Mouse (Mus musculus) cerebellum, adult 2 months (tissue): Measurements from ENCODE around the gene Rhox4d. TPM values are rescaled to one million over a fixed set of nuclear protein-coding genes. Genes with fewer than 3 reads are reported as not detected.
"Not testable (repeated sequence)": the region's sequence is repeated elsewhere in the genome, so short reads cannot be mapped to it uniquely, and the experiment has no call there.

Source experiments
- DNase-seq, 2 experiments: peaks; one replicate each; pipeline ENCODE4 v3.0.0; 2021
- H3K27ac ChIP-seq: fragments of 200-500 bp; 2 replicates; pipeline ENCODE4 v1.5.1; 2012; ENCODE audit warnings: low read length, control low read depth, inconsistent platforms; ENCODE audit not compliant: insufficient read depth
- H3K27me3 ChIP-seq: fragments of 200-500 bp; 2 replicates; pipeline ENCODE4 v1.6.1; 2012; ENCODE audit warnings: inconsistent platforms, mild to moderate bottlenecking, low read length, moderate library complexity; ENCODE audit not compliant: control insufficient read depth, insufficient read depth
- H3K4me1 ChIP-seq: fragments of 200-500 bp; 2 replicates; pipeline ENCODE4 v1.6.1; 2011; ENCODE audit warnings: low read length; ENCODE audit not compliant: control insufficient read depth, insufficient read depth
- H3K4me3 ChIP-seq: fragments of 200-500 bp; replicated peaks from 2 replicates; pipeline ENCODE3; 2011; ENCODE audit warnings: mild to moderate bottlenecking, low read depth, low read length, control low read depth; ENCODE audit not compliant: insufficient read depth
- WGBS: fragments of 180-500 bp; shearing (Covaris S2); methylation state at CpG from one replicate; pipeline ENCODE4 v1.1.7; 2018; 5-methylcytosine and 5-hydroxymethylcytosine counted together
- polyA plus RNA-seq: library from polyadenylated mRNA; depleted of rRNA; stranded (reverse); fragments of >200 nt; gene quantifications from 2 replicates; pipeline ENCODE4 v1.2.3, GENCODE M21; 2012; rRNA removed

Gene Rhox4d
- polyA plus RNA-seq, result not detected in 2 replicates

DNA sequence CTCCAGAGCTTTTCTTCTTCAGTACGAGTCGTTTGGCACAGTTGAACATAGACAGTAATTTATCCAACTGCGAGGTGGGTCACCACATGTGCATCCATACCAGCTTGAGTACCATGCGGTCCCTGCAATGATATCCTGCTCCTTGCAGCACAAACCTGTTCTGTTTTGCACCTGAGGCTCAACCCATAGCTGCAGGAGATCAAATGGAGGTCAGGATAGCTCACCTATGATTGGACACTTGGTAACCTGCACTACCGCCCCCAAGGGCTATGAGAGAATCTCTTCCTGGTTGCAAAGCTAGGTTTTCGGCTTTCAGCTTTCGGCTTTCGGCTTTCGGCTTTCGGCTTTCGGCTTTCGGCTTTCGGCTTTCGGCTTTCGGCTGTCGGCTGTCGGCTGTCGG lies at the start of gene Rhox4d:
Gene Rhox4d (plus strand): TSS at position 301 of the 400 bp plus-strand sequence.
- H3K4me1 ChIP-seq, H3K27ac ChIP-seq, H3K27me3 ChIP-seq, H3K4me3 ChIP-seq, DNase-seq: not testable (repeated sequence)
- 91% methylated on average over 17 of the region's 18 CpGs for WGBS

GRCm38 (mm10) chrX:37480037-37480436 lies 34.1 kb upstream of the Rhox4d start, which contains the start of gene Rhox4c:
TSS of gene Rhox4c (plus strand) at chrX:37480337.
- not testable (repeated sequence) for H3K27ac ChIP-seq, DNase-seq, H3K4me1 ChIP-seq, H3K4me3 ChIP-seq, H3K27me3 ChIP-seq
- WGBS, result 93% methylated on average over 14 of the region's 14 CpGs

GRCm38 (mm10) chrX:37530152-37530551 lies 16.0 kb downstream of the Rhox4d start, which contains the start of gene Rhox2e:
TSS of gene Rhox2e (plus strand) at chrX:37530452.
- not testable (repeated sequence) for H3K4me1 ChIP-seq, H3K4me3 ChIP-seq, H3K27me3 ChIP-seq, H3K27ac ChIP-seq, DNase-seq
- WGBS, result 88% methylated on average over 2 of the region's 8 CpGs

DNA sequence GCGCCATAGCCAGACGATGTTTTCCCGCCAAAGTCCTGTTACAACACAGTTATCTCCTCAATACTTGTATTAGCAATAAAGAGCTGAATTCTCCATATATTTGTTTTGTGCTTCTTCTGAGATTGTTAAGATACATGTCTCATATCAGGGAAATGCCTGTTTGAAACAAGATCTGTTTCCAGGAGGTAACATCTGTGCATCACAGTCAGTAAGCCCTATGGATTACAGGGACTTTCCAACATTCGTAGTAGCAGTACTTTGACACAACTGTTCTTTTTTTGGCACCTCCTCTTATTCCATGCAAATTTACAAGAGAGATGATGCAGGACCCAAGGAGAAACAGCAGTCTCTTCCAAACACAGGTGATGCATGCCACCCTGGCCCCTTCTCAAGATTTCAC lies 27.6 kb downstream of the Rhox4d start, which contains the start of gene Rhox3e:
Gene Rhox3e (plus strand): TSS at position 301 of the 400 bp plus-strand sequence.
- H3K4me1 ChIP-seq, H3K27ac ChIP-seq, H3K27me3 ChIP-seq, H3K4me3 ChIP-seq, DNase-seq: not testable (repeated sequence)
- WGBS, result no CpG with 5 or more reads among the region's 4 CpGs

DNA sequence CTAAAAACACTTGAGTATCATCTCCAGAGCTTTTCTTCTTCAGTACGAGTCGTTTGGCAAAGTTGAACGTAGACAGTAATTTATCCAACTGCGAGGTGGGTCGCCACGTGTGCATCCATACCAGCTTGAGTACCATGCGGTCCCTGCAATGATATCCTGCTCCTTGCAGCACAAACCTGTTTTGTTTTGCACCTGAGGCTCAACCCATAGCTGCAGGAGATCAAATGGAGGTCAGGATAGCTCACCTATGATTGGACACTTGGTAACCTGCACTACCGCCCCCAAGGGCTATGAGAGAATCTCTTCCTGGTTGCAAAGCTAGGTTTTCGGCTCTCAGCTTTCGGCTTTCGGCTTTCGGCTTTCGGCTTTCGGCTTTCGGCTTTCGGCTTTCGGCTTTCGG lies 43.0 kb downstream of the Rhox4d start, which contains the start of gene Rhox4e:
Gene Rhox4e (plus strand): TSS at position 301 of the 400 bp plus-strand sequence.
- not testable (repeated sequence) for DNase-seq, H3K4me1 ChIP-seq, H3K27me3 ChIP-seq, H3K27ac ChIP-seq, H3K4me3 ChIP-seq
- WGBS, result 95% methylated on average over 10 of the region's 18 CpGs

Other genes starting within 250 kb of the Rhox4d start
- gene Rhox4a, start 249.0 kb upstream of the Rhox4d start, polyA plus RNA-seq, result not detected in 2 replicates
- gene Rhox3a2, start 134.3 kb upstream of the Rhox4d start, polyA plus RNA-seq, result not detected in 2 replicates
- gene Rhox4a2, start 123.5 kb upstream of the Rhox4d start, polyA plus RNA-seq, result not detected in 2 replicates
- not detected in 2 replicates for gene Rhox2b, start 102.3 kb upstream of the Rhox4d start, polyA plus RNA-seq
- not detected in 2 replicates for gene Rhox4b, start 81.9 kb upstream of the Rhox4d start, polyA plus RNA-seq
- not detected in 2 replicates for gene Rhox2c, start 60.7 kb upstream of the Rhox4d start, polyA plus RNA-seq
- gene Rhox3c, start 55.8 kb upstream of the Rhox4d start, polyA plus RNA-seq, result not detected in 2 replicates
- gene Rhox4c, start 34.0 kb upstream of the Rhox4d start, polyA plus RNA-seq, result not detected in 2 replicates
- gene Rhox2d, start 20.9 kb upstream of the Rhox4d start, polyA plus RNA-seq, result not detected in 2 replicates
- gene Rhox2e, start 16.1 kb downstream of the Rhox4d start, polyA plus RNA-seq, result not detected in 2 replicates
- gene Rhox3e, start 27.7 kb downstream of the Rhox4d start, polyA plus RNA-seq, result not detected in 2 replicates
- gene Rhox4e, start 43.1 kb downstream of the Rhox4d start, polyA plus RNA-seq, result not detected in 2 replicates
- gene Rhox2f, start 57.0 kb downstream of the Rhox4d start, polyA plus RNA-seq, result not detected in 2 replicates
- gene Rhox3f, start 66.6 kb downstream of the Rhox4d start, polyA plus RNA-seq, result not detected in 2 replicates
- gene Rhox4f, start 93.3 kb downstream of the Rhox4d start, polyA plus RNA-seq, result not detected in 2 replicates
- gene Rhox3g, start 114.3 kb downstream of the Rhox4d start, polyA plus RNA-seq, result not detected in 2 replicates
- gene Rhox2g, start 129.1 kb downstream of the Rhox4d start, polyA plus RNA-seq, result not detected in 2 replicates
- not detected in 2 replicates for gene Rhox4g, start 137.0 kb downstream of the Rhox4d start, polyA plus RNA-seq
- not detected in 2 replicates for gene Rhox3h, start 154.4 kb downstream of the Rhox4d start, polyA plus RNA-seq
- gene Rhox2h, start 158.9 kb downstream of the Rhox4d start, polyA plus RNA-seq, result not detected in 2 replicates